16 mouse cellular contexts compared by ENCODE assay signal in the genomic region with DNA sequence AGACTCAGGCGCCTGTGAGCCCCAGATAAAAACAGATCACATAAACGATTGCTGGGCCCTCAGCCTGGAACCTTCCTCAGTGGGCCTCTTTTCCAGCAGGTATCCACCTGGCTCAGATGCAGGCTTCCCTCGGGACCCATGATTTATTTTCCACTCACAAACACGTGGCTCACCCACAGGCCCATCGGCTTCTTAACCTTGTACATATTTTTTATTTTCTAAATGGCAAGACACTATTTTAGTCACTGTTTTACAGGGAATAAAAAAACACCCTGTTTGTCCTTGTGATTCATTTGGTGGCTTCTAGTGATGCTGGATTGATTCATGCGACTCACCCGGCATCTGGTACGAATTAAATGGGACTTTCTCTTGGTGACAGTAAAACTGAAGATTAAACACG.
"Had no signal": no experiment of that assay in that cellular context is flagged by ENCODE, and none has a peak within 500 bp of the region (broad histone marks: within the 10 kb centered on the region; RNA-seq: fewer than 3 reads in every experiment).

No protein-coding gene starts in this region.

- H3K36me3 ChIP-seq: liver, embryonic 13.5 days; lung, embryonic 15.5 days; neural tube, embryonic 13.5 days; stomach, embryonic 15.5 days had no signal

- H3K9me3 ChIP-seq: liver, embryonic 13.5 days; lung, embryonic 15.5 days; neural tube, embryonic 13.5 days; stomach, embryonic 15.5 days had no signal

- H3K4me2 ChIP-seq: liver, embryonic 13.5 days; lung, embryonic 15.5 days; midbrain, embryonic 11.5 days; neural tube, embryonic 13.5 days; stomach, embryonic 15.5 days had no signal

- H3K27ac ChIP-seq: kidney, postnatal 0 days; layer of hippocampus, adult 2 months; left cerebral cortex, adult 2 months; liver, embryonic 13.5 days; lung, embryonic 15.5 days; neural tube, embryonic 13.5 days; stomach, embryonic 15.5 days had no signal

- DNase-seq: kidney, postnatal 25 days; layer of hippocampus, adult 9-11 months; liver, embryonic 13.5 days; lung, postnatal 14 days; midbrain, embryonic 14.5 days; retina, postnatal 1 day; right cerebral cortex, postnatal 25 days; spleen, adult 18-20 months; thymus, postnatal 25 days had no signal

- H3K4me3 ChIP-seq: layer of hippocampus, adult 2 months; left cerebral cortex, adult 2 months; liver, embryonic 13.5 days; lung, embryonic 15.5 days; neural tube, embryonic 13.5 days; stomach, embryonic 15.5 days had no signal

- H3K27me3 ChIP-seq: liver, embryonic 13.5 days; lung, embryonic 15.5 days; neural tube, embryonic 13.5 days; stomach, embryonic 15.5 days had no signal

- H3K9ac ChIP-seq: liver, embryonic 13.5 days; lung, embryonic 15.5 days; neural tube, embryonic 13.5 days; stomach, embryonic 15.5 days had no signal
